Mouse (Mus musculus): ENCODE measurements around the gene Calm3. TPM values are rescaled to one million over a fixed set of nuclear protein-coding genes. Genes with fewer than 3 reads are reported as not detected.

Gene Calm3
- polyA plus RNA-seq, 1 experiment from 2014 or later = 116 TPM

GRCm38 (mm10) chr7:16928341-16928740 is 4.4 kb upstream of the Calm3 start:
- 24% methylated on average over 2 of the region's 2 CpGs for WGBS
- Histone ChIP-seq H3K27me3 (ENCODE audit: control insufficient read depth, insufficient read depth, low read depth, low read length) (no peaks in the 10 kb centered on the region), H3K9ac (ENCODE audit: low read length) (no peak overlapping the region), H3K4me2 (ENCODE audit: low read depth, low read length) (no peak overlapping the region), H3K4me3 (ENCODE audit: low read length) (no peak overlapping the region), H3K4me1 (replicated peaks; ENCODE audit: control insufficient read depth, insufficient read depth, low read length) (no peaks in the 10 kb centered on the region), H3K36me3 (ENCODE audit: control insufficient read depth, insufficient read depth, low read length) (no peaks in the 10 kb centered on the region), H3K9me3 (ENCODE audit: control insufficient read depth, low read length) (no peaks in the 10 kb centered on the region), H3K27ac (ENCODE audit: low read length) (no peak overlapping the region)
- ATAC-seq (ENCODE audit: low read depth) = no peak

GRCm38 (mm10) chr7:16923283-16924036 is 454 bp downstream of the Calm3 start:
- Histone ChIP-seq H3K27me3 (ENCODE audit: control insufficient read depth, insufficient read depth, low read depth, low read length) (no peaks in the 10 kb centered on the region), H3K4me2 (ENCODE audit: low read depth, low read length) (peak overlapping the region; percentile 74), H3K27ac (ENCODE audit: low read length) (peak overlapping the region; percentile 93), H3K4me1 (replicated peaks; ENCODE audit: control insufficient read depth, insufficient read depth, low read length) (peaks cover 30% of the 10 kb centered on the region), H3K9ac (ENCODE audit: low read length) (peak overlapping the region; percentile 98), H3K9me3 (ENCODE audit: control insufficient read depth, low read length) (no peaks in the 10 kb centered on the region), H3K36me3 (ENCODE audit: control insufficient read depth, insufficient read depth, low read length) (peaks cover 2% of the 10 kb centered on the region; the same call in 1 of the 2 replicates), H3K4me3 (ENCODE audit: low read length) (peak overlapping the region; percentile 98)
- whole genome bisulfite sequencing = under 1% methylated on average over 49 of the region's 57 CpGs
- ATAC-seq (ENCODE audit: low read depth) = peak; percentile 1; the same call in 1 of the 2 replicates

DNA sequence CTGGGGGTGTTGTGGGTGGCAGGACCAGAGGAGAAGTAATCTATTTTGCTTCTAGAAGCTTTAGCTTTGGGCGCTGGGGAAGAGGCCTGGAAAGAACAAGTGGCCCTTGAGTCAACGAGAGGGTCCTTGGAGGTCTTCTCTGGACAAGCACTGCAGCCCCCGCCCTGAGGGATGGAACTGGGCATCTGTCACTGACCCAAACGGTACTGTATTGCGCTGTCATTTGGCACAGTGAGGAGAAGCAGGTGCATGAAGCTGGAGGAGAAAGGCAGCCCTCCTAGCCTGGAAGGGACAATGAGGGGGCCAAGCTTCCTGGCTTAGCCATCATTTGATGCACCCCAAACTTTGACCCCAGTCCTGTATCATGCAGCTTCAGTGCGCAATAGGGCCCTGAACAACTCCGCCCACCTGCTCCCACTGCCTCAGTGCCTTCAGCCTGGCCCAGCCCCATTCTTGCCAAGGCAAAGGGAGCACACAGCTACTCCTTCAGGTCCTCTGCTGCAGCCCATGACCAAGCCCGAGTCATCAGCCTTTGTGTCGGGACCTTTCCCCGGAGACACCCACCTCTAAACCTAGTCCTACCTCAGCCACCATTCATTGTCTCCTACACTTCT is 1.4 kb downstream of the Calm3 start:
- 37% methylated on average over 10 of the region's 10 CpGs for WGBS
- H3K9me3 ChIP-seq (ENCODE audit: control insufficient read depth, low read length) = no peaks in the 10 kb centered on the region
- H3K4me1 ChIP-seq (replicated peaks; ENCODE audit: control insufficient read depth, insufficient read depth, low read length) = peaks cover 36% of the 10 kb centered on the region
- peak overlapping the region; percentile 74 for H3K4me2 ChIP-seq (ENCODE audit: low read depth, low read length)
- H3K36me3 ChIP-seq (ENCODE audit: control insufficient read depth, insufficient read depth, low read length) = peaks cover 9% of the 10 kb centered on the region
- peak overlapping the region; percentile 98 for H3K4me3 ChIP-seq (ENCODE audit: low read length)
- H3K27ac ChIP-seq (ENCODE audit: low read length) = no peak overlapping the region
- H3K27me3 ChIP-seq (ENCODE audit: control insufficient read depth, insufficient read depth, low read depth, low read length) = no peaks in the 10 kb centered on the region
- no peak for ATAC-seq (ENCODE audit: low read depth)
- peak overlapping the region; percentile 98 for H3K9ac ChIP-seq (ENCODE audit: low read length)

- H3K4me2 ChIP-seq (ENCODE audit: low read depth, low read length) = peak overlapping the region; percentile 74
- 33% methylated on average over 6 of the region's 6 CpGs for WGBS
- H3K27me3 ChIP-seq (ENCODE audit: control insufficient read depth, insufficient read depth, low read depth, low read length) = no peaks in the 10 kb centered on the region
- peaks cover 14% of the 10 kb centered on the region for H3K36me3 ChIP-seq (ENCODE audit: control insufficient read depth, insufficient read depth, low read length)
- no peak for ATAC-seq (ENCODE audit: low read depth)
- H3K4me1 ChIP-seq (replicated peaks; ENCODE audit: control insufficient read depth, insufficient read depth, low read length) = peaks cover 36% of the 10 kb centered on the region
- H3K27ac ChIP-seq (ENCODE audit: low read length) = peak overlapping the region; percentile 24; the same call in 1 of the 2 replicates
- H3K9me3 ChIP-seq (ENCODE audit: control insufficient read depth, low read length) = no peaks in the 10 kb centered on the region
- H3K9ac ChIP-seq (ENCODE audit: low read length) = peak overlapping the region; percentile 98
- peak overlapping the region; percentile 98 for H3K4me3 ChIP-seq (ENCODE audit: low read length)
These were observed 2.0 kb downstream of the Calm3 start for GRCm38 (mm10) chr7:16921881-16922335.

GRCm38 (mm10) chr7:16920818-16921791 is 2.8 kb downstream of the Calm3 start:
- 50% methylated on average over 21 of the region's 21 CpGs for WGBS

DNA sequence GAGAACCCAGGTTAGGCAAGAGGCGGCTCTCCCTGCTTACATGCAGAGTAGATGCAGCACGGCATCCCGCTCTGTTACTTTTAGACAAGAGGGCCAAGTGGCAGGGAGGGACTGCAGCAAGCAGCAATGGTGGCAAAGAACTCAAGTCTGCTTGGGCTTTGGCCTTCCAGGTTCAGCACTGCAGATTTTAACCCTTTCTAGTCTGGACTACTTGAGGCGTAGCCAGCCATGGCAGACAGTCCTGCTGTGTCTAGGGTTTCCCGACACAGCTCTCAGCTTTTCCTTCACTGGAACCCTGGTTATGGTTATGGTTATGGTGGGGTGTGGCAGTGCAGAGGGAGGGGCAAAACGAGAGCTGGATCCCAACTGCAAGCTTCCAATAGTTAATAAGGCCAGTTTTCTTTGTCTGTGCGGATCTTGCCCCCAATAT is 3.7 kb downstream of the Calm3 start:
- no peak for ATAC-seq (ENCODE audit: low read depth)
- Histone ChIP-seq H3K9me3 (ENCODE audit: control insufficient read depth, low read length) (no peaks in the 10 kb centered on the region), H3K4me3 (ENCODE audit: low read length) (no peak overlapping the region), H3K4me1 (replicated peaks; ENCODE audit: control insufficient read depth, insufficient read depth, low read length) (peaks cover 39% of the 10 kb centered on the region), H3K9ac (ENCODE audit: low read length) (0 out of 2 replicates have a peak overlapping the region, but pooled peaks have one; percentile 10), H3K27me3 (ENCODE audit: control insufficient read depth, insufficient read depth, low read depth, low read length) (no peaks in the 10 kb centered on the region), H3K27ac (ENCODE audit: low read length) (no peak overlapping the region), H3K36me3 (ENCODE audit: control insufficient read depth, insufficient read depth, low read length) (peaks cover 19% of the 10 kb centered on the region), H3K4me2 (ENCODE audit: low read depth, low read length) (no peak overlapping the region)
- 77% methylated on average over 7 of the region's 7 CpGs for WGBS

More at GRCm38 (mm10) chr7:16920818-16921791, 2.8 kb downstream of the Calm3 start:
- H3K27ac ChIP-seq (ENCODE audit: low read length) = no peak overlapping the region; the same call in 1 of the 2 replicates
- peak overlapping the region; percentile 98 for H3K9ac ChIP-seq (ENCODE audit: low read length)
- ATAC-seq (ENCODE audit: low read depth) = no peak
- H3K36me3 ChIP-seq (ENCODE audit: control insufficient read depth, insufficient read depth, low read length) = peaks cover 17% of the 10 kb centered on the region
- peaks cover 39% of the 10 kb centered on the region for H3K4me1 ChIP-seq (replicated peaks; ENCODE audit: control insufficient read depth, insufficient read depth, low read length)
- H3K4me2 ChIP-seq (ENCODE audit: low read depth, low read length) = peak overlapping the region; percentile 74
- no peaks in the 10 kb centered on the region for H3K9me3 ChIP-seq (ENCODE audit: control insufficient read depth, low read length)
- no peaks in the 10 kb centered on the region for H3K27me3 ChIP-seq (ENCODE audit: control insufficient read depth, insufficient read depth, low read depth, low read length)
- peak overlapping the region; percentile 98 for H3K4me3 ChIP-seq (ENCODE audit: low read length)

DNA sequence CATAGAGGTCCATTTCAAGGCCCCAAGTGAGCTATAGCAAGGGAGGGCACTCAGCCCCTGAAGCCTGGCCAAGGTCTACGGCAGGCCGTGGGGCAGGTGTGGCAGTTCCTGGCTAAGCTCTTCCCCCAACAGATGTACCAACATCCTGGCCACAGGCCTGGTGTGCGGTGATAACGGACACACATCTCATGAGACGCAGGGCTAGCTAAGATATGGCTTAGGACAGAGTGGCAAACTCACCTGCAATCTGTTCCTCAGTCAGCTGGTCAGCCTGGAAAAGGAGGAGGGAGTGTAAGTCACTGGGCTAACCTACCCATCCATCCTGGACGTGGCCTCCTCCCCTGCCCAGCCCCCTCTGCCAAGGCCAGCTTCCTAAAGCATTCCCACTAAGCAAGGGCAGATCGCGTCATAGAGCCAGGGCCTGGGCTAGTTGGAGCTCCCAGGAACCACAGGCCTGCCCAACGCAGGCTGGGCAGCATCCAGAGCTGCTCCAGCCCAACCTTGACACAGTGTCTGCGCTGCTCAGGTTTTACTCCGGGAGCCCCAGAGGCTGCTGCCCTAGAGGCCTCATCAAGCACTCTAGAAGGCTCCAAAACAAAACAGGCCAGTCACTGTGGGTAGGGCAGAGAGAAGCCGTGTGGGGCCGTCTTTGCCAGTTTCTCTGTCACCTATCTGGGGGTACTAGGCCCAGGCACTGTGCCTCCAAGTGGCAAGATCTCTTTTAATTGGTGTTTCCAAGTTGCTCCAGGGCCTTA is 4.3 kb downstream of the Calm3 start:
- H3K4me2 ChIP-seq (ENCODE audit: low read depth, low read length) = no peak overlapping the region
- 77% methylated on average over 13 of the region's 13 CpGs for WGBS
- 0 out of 2 replicates have a peak overlapping the region, but pooled peaks have one; percentile 10 for H3K9ac ChIP-seq (ENCODE audit: low read length)
- no peak for ATAC-seq (ENCODE audit: low read depth)
- H3K27me3 ChIP-seq (ENCODE audit: control insufficient read depth, insufficient read depth, low read depth, low read length) = no peaks in the 10 kb centered on the region
- no peak overlapping the region for H3K27ac ChIP-seq (ENCODE audit: low read length)
- H3K4me1 ChIP-seq (replicated peaks; ENCODE audit: control insufficient read depth, insufficient read depth, low read length) = peaks cover 39% of the 10 kb centered on the region
- peaks cover 21% of the 10 kb centered on the region for H3K36me3 ChIP-seq (ENCODE audit: control insufficient read depth, insufficient read depth, low read length)
- H3K9me3 ChIP-seq (ENCODE audit: control insufficient read depth, low read length) = no peaks in the 10 kb centered on the region
- H3K4me3 ChIP-seq (ENCODE audit: low read length) = no peak overlapping the region

- H3K4me3 ChIP-seq (ENCODE audit: low read length) = no peak overlapping the region
- peaks cover 39% of the 10 kb centered on the region for H3K4me1 ChIP-seq (replicated peaks; ENCODE audit: control insufficient read depth, insufficient read depth, low read length)
- H3K27me3 ChIP-seq (ENCODE audit: control insufficient read depth, insufficient read depth, low read depth, low read length) = no peaks in the 10 kb centered on the region
- WGBS = 75% methylated on average over 3 of the region's 3 CpGs
- no peak overlapping the region for H3K27ac ChIP-seq (ENCODE audit: low read length)
- H3K4me2 ChIP-seq (ENCODE audit: low read depth, low read length) = no peak overlapping the region
- H3K9ac ChIP-seq (ENCODE audit: low read length) = no peak overlapping the region
- ATAC-seq (ENCODE audit: low read depth) = no peak
- peaks cover 23% of the 10 kb centered on the region for H3K36me3 ChIP-seq (ENCODE audit: control insufficient read depth, insufficient read depth, low read length)
- H3K9me3 ChIP-seq (ENCODE audit: control insufficient read depth, low read length) = no peaks in the 10 kb centered on the region
These were observed 5.2 kb downstream of the Calm3 start for GRCm38 (mm10) chr7:16918670-16919069.

Measured in lung, embryonic 16.5 days (tissue).